Mouse (Mus musculus): ENCODE data around the gene Gm1043. TPM values are rescaled to one million over a fixed set of nuclear protein-coding genes. Genes with fewer than 3 reads are reported as not detected.

Gm1043 gene
- polyA plus RNA-seq, 1 experiment, result 4.3 TPM

DNA sequence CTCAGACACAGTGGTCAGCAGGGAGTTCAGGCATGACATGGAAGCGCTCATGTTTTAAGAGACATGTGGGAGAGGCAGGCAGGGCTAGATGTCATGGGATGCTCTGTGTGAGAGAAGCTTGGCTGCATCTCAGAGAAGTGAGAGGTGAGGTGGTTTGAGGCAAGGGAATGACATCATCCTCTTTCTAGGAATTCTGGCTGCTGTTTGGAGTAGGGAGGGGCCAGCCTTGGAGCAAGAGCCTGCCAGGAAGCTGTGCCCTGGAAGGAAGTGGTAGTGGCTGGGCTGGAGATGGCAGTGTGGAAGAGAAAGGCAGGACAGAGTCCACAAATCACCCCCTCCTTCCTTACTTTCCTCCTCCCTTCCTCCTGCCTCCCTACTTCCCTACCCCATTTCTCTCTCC lies 140.5 kb downstream of the Gm1043 start:
- no peak overlapping the region for H3K27ac ChIP-seq (ENCODE audit: control insufficient read depth, insufficient read depth, low read length)
- H3K27me3 ChIP-seq (ENCODE audit: control insufficient read depth, insufficient read depth, low read length), result no peaks in the 10 kb centered on the region
- DNase-seq, result no peak
- TF ChIP-seq CTCF (IDR thresholded peaks at IDR 0.05; ENCODE audit: borderline replicate concordance, control insufficient read depth, extremely low read depth, insufficient read depth, low read length, poor library complexity), result no peak
- TF ChIP-seq POLR2A (IDR thresholded peaks at IDR 0.05; ENCODE audit: control insufficient read depth, extremely low read depth, insufficient read depth, low read length, poor library complexity), result no peak
- no peak overlapping the region for H3K4me3 ChIP-seq (ENCODE audit: control insufficient read depth, insufficient read depth, low read length)
- WGBS, result 97% methylated on average over 1 of the region's 1 CpGs
- H3K36me3 ChIP-seq (ENCODE audit: control insufficient read depth, insufficient read depth, low read length), result no peaks in the 10 kb centered on the region
- H3K4me1 ChIP-seq (replicated peaks; ENCODE audit: control insufficient read depth, insufficient read depth, low read length), result no peaks in the 10 kb centered on the region

DNA sequence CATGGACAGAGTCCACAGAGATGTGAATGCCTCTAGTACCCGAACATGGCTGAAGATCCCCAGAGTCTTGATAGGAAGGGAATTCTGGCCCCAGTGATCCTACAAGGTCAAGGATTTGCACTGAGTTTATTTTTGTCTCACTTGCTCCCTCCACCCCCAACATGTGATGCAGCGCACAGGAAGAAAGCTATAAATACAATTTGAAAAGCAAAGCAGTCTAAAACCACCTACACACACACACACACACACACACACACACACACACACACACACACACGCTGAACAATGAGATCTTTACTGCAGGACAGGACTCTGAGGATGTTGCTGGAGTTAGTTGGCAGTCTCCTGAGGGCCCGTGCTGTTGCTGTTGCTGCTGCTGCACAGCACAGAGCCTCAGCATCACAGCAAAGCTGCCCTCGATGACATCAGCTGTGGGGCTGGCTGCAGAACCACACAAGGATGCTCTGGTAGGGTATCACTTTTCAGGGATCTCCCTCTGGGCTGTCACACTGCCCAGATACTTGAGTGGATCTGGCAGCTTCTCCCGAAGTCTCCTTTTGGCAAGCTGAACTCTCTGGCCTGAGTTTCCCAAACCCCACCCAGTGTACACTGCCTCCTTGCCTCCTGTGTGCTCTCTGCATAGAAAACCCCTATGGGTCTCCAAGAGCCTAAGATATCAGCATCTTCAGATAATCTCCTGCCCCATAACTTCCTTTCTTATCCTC lies 142.9 kb downstream of the Gm1043 start:
- Histone ChIP-seq H3K4me1 (replicated peaks; ENCODE audit: control insufficient read depth, insufficient read depth, low read length) (no peaks in the 10 kb centered on the region), H3K36me3 (ENCODE audit: control insufficient read depth, insufficient read depth, low read length) (no peaks in the 10 kb centered on the region), H3K27me3 (ENCODE audit: control insufficient read depth, insufficient read depth, low read length) (no peaks in the 10 kb centered on the region), H3K4me3 (ENCODE audit: control insufficient read depth, insufficient read depth, low read length) (no peak overlapping the region), H3K27ac (ENCODE audit: control insufficient read depth, insufficient read depth, low read length) (no peak overlapping the region)
- TF ChIP-seq POLR2A (IDR thresholded peaks at IDR 0.05; ENCODE audit: control insufficient read depth, extremely low read depth, insufficient read depth, low read length, poor library complexity), result no peak
- no peak for TF ChIP-seq CTCF (IDR thresholded peaks at IDR 0.05; ENCODE audit: borderline replicate concordance, control insufficient read depth, extremely low read depth, insufficient read depth, low read length, poor library complexity)
- no peak for DNase-seq
- WGBS, result 42% methylated on average over 6 of the region's 6 CpGs

- Histone ChIP-seq H3K4me1 (replicated peaks; ENCODE audit: control insufficient read depth, insufficient read depth, low read length) (no peaks in the 10 kb centered on the region), H3K27me3 (ENCODE audit: control insufficient read depth, insufficient read depth, low read length) (no peaks in the 10 kb centered on the region), H3K36me3 (ENCODE audit: control insufficient read depth, insufficient read depth, low read length) (no peaks in the 10 kb centered on the region), H3K27ac (ENCODE audit: control insufficient read depth, insufficient read depth, low read length) (no peak overlapping the region), H3K4me3 (ENCODE audit: control insufficient read depth, insufficient read depth, low read length) (no peak overlapping the region)
- DNase-seq, result no peak
- 78% methylated on average over 7 of the region's 7 CpGs for WGBS
- no peak for TF ChIP-seq CTCF (IDR thresholded peaks at IDR 0.05; ENCODE audit: borderline replicate concordance, control insufficient read depth, extremely low read depth, insufficient read depth, low read length, poor library complexity)
- no peak for TF ChIP-seq POLR2A (IDR thresholded peaks at IDR 0.05; ENCODE audit: control insufficient read depth, extremely low read depth, insufficient read depth, low read length, poor library complexity)
These were observed 143.7 kb downstream of the Gm1043 start for GRCm38 (mm10) chr5:37228894-37229293.

DNA sequence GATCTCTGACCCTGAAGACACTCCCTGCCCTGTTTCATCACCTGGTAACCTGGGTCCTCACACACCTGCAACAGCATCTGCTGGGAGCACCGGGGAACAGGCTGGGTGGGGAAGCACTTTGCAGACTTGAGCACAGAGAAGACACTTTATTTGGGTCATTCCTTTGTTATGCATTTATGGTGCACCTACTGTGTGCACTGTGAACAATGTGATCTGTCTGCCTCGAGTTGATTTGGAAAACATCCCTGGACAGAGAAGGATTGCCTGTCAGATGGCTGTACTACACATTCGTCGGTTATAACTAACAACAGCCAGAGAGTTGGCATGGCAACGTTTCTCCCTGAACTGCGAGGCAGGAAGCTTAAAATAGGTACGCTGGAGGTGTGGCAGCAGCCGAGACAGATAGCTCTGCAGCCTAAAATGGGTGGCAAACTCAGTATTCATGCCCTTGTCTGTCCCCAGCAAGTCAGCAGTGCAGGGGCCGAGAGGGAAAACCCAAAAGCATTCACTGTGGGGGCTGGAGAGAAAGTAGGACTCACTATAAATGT lies 147.9 kb downstream of the Gm1043 start:
- H3K4me3 ChIP-seq (ENCODE audit: control insufficient read depth, insufficient read depth, low read length), result no peak overlapping the region
- no peak for DNase-seq
- no peak for TF ChIP-seq CTCF (IDR thresholded peaks at IDR 0.05; ENCODE audit: borderline replicate concordance, control insufficient read depth, extremely low read depth, insufficient read depth, low read length, poor library complexity)
- TF ChIP-seq POLR2A (IDR thresholded peaks at IDR 0.05; ENCODE audit: control insufficient read depth, extremely low read depth, insufficient read depth, low read length, poor library complexity), result no peak
- no peaks in the 10 kb centered on the region for H3K4me1 ChIP-seq (replicated peaks; ENCODE audit: control insufficient read depth, insufficient read depth, low read length)
- H3K27me3 ChIP-seq (ENCODE audit: control insufficient read depth, insufficient read depth, low read length), result no peaks in the 10 kb centered on the region
- WGBS, result 40% methylated on average over 9 of the region's 9 CpGs
- H3K36me3 ChIP-seq (ENCODE audit: control insufficient read depth, insufficient read depth, low read length), result no peaks in the 10 kb centered on the region
- H3K27ac ChIP-seq (ENCODE audit: control insufficient read depth, insufficient read depth, low read length), result no peak overlapping the region

GRCm38 (mm10) chr5:37238654-37239053 lies 153.5 kb downstream of the Gm1043 start:
- Histone ChIP-seq H3K27me3 (ENCODE audit: control insufficient read depth, insufficient read depth, low read length) (peaks cover 3% of the 10 kb centered on the region; the same call in 1 of the 2 replicates), H3K27ac (ENCODE audit: control insufficient read depth, insufficient read depth, low read length) (no peak overlapping the region), H3K4me3 (ENCODE audit: control insufficient read depth, insufficient read depth, low read length) (no peak overlapping the region), H3K4me1 (replicated peaks; ENCODE audit: control insufficient read depth, insufficient read depth, low read length) (no peaks in the 10 kb centered on the region), H3K36me3 (ENCODE audit: control insufficient read depth, insufficient read depth, low read length) (no peaks in the 10 kb centered on the region)
- 39% methylated on average over 2 of the region's 2 CpGs for WGBS
- no peak for TF ChIP-seq POLR2A (IDR thresholded peaks at IDR 0.05; ENCODE audit: control insufficient read depth, extremely low read depth, insufficient read depth, low read length, poor library complexity)
- no peak for TF ChIP-seq CTCF (IDR thresholded peaks at IDR 0.05; ENCODE audit: borderline replicate concordance, control insufficient read depth, extremely low read depth, insufficient read depth, low read length, poor library complexity)
- DNase-seq, result no peak

GRCm38 (mm10) chr5:37240550-37240949 lies 155.4 kb downstream of the Gm1043 start:
- H3K4me3 ChIP-seq (ENCODE audit: control insufficient read depth, insufficient read depth, low read length), result no peak overlapping the region
- WGBS, result 12% methylated on average over 5 of the region's 5 CpGs
- peaks cover 6% of the 10 kb centered on the region; the same call in 1 of the 2 replicates for H3K27me3 ChIP-seq (ENCODE audit: control insufficient read depth, insufficient read depth, low read length)
- no peak for DNase-seq
- no peak overlapping the region for H3K27ac ChIP-seq (ENCODE audit: control insufficient read depth, insufficient read depth, low read length)
- H3K36me3 ChIP-seq (ENCODE audit: control insufficient read depth, insufficient read depth, low read length), result no peaks in the 10 kb centered on the region
- H3K4me1 ChIP-seq (replicated peaks; ENCODE audit: control insufficient read depth, insufficient read depth, low read length), result no peaks in the 10 kb centered on the region
- TF ChIP-seq CTCF (IDR thresholded peaks at IDR 0.05; ENCODE audit: borderline replicate concordance, control insufficient read depth, extremely low read depth, insufficient read depth, low read length, poor library complexity), result no peak
- no peak for TF ChIP-seq POLR2A (IDR thresholded peaks at IDR 0.05; ENCODE audit: control insufficient read depth, extremely low read depth, insufficient read depth, low read length, poor library complexity)

Measured in thymus, adult 2 months (tissue).